Mouse (Mus musculus) naive thymus-derived CD4-positive, alpha-beta T cell, adult 2 months (primary cell): ENCODE measurements around the gene Sympk.
A peak's percentile ranks its signal among the peaks of the same experiment; 100 is the strongest.

Source experiments
- DNase-seq: peaks from one replicate; pipeline ENCODE4 v3.0.0-alpha.2; 2011; ENCODE audit warnings: low read depth

Sympk gene

DNA sequence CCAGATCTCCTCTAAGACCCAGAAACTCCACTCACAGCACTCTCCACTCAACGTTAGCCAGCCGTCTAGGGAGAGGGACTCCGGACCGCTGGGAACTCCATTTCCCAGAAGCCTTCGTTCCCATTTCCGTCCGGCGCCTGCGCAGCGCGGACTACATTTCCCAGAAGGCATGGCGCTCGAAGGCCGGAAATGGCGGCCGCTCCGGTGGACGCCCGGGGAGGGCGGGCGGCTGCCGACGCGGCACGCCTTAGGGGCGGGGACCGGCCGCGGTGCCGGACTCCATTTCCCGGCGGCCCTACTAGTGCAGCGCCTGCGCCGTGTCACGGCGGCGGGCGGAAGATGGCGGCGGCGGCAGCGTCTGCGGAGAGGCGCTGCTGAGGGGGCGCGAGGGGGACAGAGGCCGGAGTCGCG is at the start of gene Sympk:
Gene Sympk (plus strand): TSS at position 282 of the 411 bp plus-strand sequence.
- DNase-seq, result peak; percentile 97

DNA sequence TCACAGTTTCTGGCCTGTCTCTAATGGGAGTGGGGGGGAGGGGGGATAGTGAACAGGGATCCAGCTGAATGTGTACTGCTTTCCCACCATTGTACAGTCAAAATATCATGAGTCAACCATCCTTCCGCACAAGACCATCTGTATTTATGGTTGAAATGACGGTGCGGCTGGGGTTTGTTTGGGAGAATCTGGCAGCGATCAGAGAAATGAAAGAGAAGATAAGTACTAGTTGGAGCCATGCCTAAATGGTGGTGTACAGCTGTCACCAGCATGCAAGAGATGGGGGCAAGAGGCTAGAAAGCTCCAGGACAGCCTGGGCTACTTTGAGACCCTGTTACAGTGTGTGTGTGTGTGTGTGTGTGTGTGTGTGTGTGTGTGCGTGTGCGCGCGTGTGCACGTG is 45.8 kb upstream of the Sympk start:
- DNase-seq, result no peak

- DNase-seq, result no peak
These were observed 37.7 kb upstream of the Sympk start for GRCm38 (mm10) chr7:18986503-18986902.

DNA sequence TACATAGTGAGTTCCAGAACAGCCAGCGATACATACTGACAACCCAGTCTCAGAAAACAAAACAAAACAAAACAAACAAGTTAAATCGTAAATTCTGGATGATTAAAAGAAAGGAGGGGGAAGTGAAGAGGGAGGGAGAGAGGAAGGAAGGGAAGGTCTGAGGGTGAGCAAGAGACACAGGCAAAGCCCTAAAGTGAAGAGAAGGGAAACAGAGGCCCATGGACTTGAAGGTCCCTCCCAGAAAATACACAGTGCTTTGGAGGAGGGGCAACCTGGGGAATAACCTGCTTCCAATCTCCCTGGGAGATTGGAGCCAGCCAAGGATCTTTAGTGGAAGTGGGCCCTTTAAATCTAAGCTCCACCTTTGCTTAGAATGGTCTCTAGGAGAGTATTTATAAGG is 37.1 kb upstream of the Sympk start, which contains the start of gene Nanos2:
Gene Nanos2 (plus strand): TSS at position 301 of the 400 bp plus-strand sequence.
- DNase-seq, result no peak

DNA sequence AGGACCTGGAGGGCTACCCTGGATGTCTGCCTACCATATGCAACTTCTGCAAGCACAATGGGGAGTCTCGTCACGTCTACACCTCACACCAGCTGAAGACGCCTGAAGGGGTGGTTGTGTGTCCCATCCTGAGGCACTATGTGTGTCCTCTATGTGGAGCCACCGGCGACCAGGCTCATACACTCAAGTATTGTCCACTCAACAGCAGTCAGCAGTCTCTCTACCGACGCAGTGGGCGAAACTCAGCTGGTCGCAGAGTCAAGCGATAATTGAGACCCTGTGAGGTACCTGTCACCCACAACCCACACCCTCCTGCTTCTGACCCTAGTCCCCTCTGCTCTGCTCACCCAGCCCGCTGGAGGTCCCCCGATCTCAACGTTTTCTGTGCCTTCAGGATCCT is 36.4 kb upstream of the Sympk start:
- DNase-seq, result no peak

DNA sequence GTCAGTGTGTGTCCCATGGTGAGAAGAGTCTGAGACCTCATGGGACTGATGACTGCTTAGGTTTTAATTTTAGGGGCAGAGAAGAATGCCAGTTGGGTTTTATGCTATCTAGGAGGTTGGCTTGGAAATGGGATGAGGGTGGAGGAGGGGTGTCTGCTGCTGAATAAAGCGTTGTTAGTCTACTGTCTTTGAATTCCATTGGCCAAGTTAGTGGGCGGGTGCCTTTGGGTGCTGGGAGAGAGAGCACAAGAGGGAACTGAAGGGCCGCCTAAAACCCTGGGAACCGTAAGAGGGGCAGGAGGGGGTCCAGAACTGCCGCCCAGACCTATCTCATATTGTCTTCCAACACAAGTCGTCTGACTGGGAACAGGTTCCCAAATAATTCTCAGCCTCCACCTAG is 35.4 kb upstream of the Sympk start:
- DNase-seq, result no peak

GRCm38 (mm10) chr7:18989995-18990394 is 34.2 kb upstream of the Sympk start:
- no peak for DNase-seq

DNA sequence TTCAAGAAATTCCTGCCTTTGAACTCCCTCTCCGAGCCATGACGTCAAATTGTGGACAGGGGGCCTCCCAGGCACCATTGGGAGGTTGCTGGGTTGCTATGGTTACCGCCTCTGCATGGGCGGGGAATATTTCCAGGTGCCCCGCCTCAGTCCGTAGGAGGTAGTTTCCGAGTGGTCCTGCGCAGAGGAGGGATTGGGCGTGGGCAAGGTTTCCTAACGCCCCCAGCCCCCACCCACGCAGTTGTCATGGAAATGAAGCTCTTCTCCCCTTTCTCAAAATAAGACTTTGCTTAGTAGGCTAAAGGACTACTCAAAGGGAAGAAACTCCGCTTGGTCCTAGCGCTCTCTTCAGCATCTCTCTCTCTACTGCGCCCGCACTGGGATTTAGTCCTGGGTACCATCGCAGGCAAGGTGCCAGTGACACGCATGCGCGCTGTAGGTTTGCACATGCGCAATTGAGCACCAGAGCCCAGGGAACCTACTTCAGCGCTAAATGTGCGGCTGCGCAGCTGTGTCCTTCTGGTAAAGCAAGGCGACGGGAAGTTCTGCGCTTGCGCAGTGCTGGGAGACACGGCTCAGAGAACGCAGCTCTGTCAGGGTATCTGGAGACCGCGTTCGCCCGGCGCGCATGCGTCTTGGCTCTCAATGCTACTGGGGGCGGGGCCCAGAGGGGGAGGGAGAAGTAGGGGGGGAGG is 33.4 kb upstream of the Sympk start, which contains the start of gene Mypop:
Gene Mypop (plus strand): TSS at position 645 of the 695 bp plus-strand sequence.
- DNase-seq, result peak; percentile 100

DNA sequence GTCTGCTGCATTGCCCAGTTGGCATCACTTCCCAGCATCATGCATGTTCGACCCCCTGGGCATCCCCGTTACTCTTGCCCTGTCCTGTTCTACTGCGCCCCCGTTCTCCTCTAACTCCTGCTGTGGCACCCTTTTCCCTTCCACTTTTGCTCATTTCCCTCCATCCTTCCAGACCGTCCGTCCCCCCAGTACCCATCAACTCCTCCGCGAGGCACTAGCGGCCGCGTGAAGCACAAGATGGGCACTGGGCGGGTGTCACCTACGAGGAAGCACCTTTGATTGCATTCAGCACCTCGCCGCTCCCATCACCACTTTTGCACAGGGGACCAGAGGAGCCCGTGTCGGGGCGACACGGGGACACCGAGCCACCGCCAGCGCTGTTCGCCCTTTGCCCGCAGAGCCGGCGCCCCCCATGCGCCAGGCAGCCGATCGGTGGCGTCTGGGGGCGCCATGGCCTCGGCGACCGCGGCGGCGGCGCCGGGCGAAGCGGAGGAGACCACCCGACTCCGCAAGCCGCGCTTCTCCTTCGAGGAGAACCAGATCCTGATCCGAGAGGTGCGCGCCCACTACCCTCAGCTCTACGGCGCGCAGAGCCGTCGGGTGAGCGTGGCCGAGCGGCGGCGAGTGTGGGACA is 32.4 kb upstream of the Sympk start:
- peak; percentile 54 for DNase-seq

- no peak for DNase-seq
These were observed 31.9 kb upstream of the Sympk start for GRCm38 (mm10) chr7:18992294-18992675.

- DNase-seq, result no peak
These were observed 31.1 kb upstream of the Sympk start for GRCm38 (mm10) chr7:18993036-18993435.

DNA sequence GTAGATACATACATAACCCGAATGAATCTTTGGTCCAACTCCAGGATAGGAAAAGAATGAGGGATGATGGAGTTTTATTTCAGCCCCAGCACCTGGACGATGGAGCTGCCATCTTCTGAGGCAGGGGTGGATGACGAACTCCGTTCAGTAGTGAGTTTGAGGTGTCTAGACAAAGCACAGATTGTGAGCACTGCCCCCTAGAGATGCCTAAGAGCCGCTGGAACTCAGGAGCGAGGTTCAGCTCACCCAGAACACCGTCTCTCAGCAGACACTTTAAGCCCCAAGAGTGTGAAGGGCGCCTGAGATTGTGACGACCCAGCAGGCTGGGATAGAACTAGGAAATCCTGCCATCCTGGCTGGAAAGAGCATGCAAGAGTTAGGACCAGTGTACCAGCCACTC is 25.3 kb upstream of the Sympk start:
- DNase-seq, result no peak

DNA sequence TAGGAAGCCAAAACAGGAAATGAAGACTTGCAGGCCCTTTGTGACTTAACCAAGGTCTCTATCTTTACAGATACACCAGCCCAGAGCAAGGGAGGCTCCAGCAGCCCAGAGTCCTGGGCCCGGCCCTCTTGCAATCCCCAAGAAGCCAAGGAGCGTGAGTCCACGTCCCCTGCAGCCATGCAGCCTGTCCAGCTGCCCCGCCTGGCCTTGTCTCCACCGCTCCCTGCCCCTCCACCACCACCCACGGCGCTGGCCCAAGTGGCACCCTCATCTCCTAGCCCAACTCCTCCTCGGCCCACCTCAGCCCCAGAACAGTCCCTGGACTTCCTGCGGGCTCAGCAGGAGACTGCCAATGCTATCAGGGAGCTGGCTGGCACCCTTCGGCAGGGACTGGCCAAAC is 23.8 kb upstream of the Sympk start:
- DNase-seq, result no peak

GRCm38 (mm10) chr7:19001066-19001806 is 22.9 kb upstream of the Sympk start:
- DNase-seq, result peak; percentile 88

GRCm38 (mm10) chr7:19001807-19002085 is 22.4 kb upstream of the Sympk start:
- no peak for DNase-seq

DNA sequence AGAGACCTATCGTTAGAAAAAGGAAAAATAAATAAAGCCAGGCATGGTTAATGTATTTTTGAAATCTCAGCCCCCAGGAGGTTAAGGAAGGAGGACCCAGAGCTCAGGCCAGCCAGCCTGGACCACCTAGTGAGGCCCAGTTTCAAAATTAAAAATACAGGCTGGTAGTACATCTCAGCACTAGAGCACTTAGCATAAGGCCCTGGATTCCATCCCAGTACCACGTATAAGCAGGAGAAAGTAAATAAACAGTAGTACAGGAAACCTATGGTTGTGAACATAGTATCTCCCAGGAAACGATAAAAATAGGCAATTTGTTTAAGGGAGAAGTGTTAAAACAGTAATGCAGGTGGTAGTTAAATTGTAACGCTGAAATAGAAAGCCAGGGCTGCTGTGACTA is 22.1 kb upstream of the Sympk start:
- DNase-seq, result no peak

GRCm38 (mm10) chr7:19002848-19003498 is 21.2 kb upstream of the Sympk start:
- peak; percentile 79 for DNase-seq

DNA sequence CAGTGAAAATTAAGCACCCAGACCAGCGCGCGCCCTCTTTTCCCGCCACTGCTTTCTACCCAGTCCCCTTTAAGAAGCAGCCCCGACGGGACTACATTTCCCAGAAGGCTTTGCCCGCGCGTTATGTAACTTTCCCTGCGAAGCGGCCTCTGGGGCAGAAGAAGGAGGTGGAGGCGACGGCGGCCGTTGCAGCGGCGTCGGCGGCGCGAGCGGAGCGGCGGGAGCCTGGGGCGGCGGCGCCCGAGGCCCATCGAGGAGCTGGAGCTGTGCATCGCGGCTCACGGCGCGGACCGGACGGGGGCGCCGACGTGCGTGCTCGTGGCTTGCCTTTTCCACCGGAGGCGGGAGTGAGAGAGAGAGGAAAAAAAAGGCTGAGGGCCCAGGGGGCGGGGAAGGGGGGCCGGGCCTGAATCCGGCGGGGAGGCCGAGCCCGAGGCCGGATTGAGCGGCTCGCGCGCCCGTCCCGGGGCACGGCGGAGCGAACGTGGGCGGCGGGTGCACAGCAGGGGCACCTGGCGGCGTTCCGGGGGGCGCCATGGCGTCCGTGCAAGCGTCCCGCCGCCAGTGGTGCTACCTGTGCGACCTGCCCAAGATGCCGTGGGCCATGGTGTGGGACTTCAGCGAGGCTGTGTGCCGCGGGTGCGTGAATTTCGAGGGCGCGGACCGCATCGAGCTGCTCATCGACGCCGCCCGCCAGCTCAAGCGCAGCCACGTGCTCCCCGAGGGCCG is 20.1 kb upstream of the Sympk start, which contains the start of gene Irf2bp1:
Gene Irf2bp1 (plus strand): TSS at position 143 of the 729 bp plus-strand sequence.
- DNase-seq, result peak; percentile 95

DNA sequence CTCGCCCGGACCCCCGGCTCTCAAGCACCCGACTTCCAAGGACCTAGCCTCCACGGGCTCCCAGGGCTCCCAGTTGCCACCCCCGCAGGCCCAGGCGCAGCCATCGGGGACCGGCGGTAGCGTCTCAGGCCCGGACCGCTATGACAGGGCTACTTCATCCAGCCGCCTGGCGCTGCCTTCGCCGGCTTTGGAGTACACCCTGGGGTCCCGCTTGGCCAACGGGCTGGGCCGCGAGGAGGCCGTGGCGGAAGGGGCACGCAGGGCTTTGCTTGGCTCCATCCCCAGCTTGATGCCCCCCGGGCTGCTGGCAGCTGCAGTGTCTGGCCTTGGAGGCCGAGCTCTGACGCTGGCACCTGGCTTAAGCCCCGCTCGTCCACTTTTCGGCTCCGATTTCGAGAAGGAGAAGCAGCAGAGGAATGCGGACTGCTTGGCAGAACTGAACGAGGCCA is 19.5 kb upstream of the Sympk start:
- DNase-seq, result no peak

- no peak for DNase-seq
These were observed 18.6 kb upstream of the Sympk start for GRCm38 (mm10) chr7:19005417-19006121.

DNA sequence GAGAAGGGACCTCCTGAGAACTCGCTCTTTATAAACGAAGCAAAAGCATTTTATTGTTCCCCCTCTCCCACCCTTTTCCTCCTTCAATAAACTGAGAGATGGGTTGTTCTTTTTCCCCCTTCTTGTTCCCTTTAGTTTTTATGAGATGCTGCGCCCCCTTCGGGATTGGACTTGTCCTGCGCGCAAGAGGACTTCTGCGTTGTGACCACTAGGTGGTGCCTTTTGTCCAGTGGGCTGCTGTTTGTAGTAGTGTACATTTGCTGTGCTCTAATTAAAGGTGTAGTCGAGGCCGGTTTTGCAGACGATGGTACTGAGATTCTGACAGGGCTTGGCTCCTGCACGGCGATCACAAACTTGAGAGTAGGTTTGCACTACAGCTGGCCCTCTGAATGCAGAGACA is 17.7 kb upstream of the Sympk start:
- DNase-seq, result peak; percentile 90
